Mouse (Mus musculus): Measurements from ENCODE around the gene Gltp. TPM values are rescaled to one million over a fixed set of nuclear protein-coding genes. Genes with fewer than 3 reads are reported as not detected.

The Gltp gene
- 94.3 and 101 TPM in 2 replicates for total RNA-seq (2015)
- total RNA-seq (2017): 46.1 and 48.6 TPM in 2 replicates

- ATAC-seq (replicated peaks; ENCODE audit: poor library complexity): peak; percentile 90
Observed at GRCm38 (mm10) chr5:114690633-114691567, at the start of gene Gltp. TSS of gene Gltp (minus strand) at chr5:114690984.

GRCm38 (mm10) chr5:114738707-114739241, 48.0 kb upstream of the Gltp start:
- 0 out of 2 replicates have a peak, but pooled peaks have one; percentile 17 for ATAC-seq (replicated peaks; ENCODE audit: poor library complexity)

DNA sequence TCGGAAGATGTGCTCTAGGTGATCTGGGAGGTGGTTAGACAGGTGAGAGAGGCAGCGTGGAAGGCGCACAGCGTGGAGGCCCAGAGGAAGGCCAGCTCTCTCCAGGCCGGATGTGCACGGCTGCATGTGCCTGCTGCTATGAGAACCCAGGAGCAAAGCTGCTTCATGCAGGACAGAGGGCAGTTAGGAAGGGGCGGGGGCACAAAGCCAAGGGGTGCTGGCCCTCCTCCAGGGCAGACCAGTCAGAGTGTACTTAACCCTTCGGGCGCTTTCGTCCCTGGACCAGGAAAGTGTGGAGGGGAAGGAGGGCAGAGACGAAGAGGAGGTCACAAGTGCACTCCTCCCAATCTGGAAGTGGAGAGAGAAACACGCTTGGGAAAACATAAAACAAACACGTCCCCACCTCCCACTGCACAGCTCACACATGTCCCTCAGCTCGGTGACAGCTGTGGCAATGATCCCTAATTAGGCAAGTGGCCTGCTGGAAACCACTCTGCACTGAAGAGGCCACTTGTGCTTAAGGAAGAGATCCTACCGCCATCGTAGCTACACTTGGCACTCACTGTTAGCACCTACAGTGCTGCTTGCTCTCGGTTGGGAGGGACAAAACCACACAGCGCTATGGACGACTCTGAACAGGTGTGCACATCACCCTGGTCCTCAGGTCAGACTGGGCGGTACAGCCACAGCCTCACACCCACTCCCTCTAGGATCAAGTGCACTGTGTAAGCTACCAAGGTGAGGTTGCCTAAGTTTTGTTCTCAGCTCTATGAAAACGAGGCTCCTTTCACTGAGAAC, 46.5 kb upstream of the Gltp start:
- ATAC-seq (replicated peaks; ENCODE audit: poor library complexity): no peak

DNA sequence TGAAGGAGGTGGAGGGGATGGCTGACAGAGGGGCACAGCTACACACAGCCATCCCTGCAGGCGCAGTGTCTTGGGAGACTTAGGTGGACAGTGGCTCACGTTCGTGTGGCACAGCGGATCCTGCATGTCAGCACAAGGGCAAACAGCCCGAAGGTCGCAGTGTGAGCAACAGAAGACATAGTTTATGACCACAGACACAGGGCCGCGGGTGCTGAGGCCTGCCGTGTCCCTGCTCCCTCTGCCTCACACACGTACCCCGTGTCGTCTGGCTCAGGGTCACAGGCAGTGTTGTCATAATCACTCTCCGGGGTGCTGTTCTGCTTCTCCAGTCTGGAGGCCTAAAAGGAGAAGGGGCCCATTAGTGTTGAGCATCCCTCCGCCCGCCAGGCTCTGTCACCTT, 42.8 kb upstream of the Gltp start:
- ATAC-seq (replicated peaks; ENCODE audit: poor library complexity): no peak

GRCm38 (mm10) chr5:114731969-114732368, 41.2 kb upstream of the Gltp start:
- no peak for ATAC-seq (replicated peaks; ENCODE audit: poor library complexity)

- ATAC-seq (replicated peaks; ENCODE audit: poor library complexity): no peak
Observed at GRCm38 (mm10) chr5:114731498-114731897, 40.7 kb upstream of the Gltp start.

DNA sequence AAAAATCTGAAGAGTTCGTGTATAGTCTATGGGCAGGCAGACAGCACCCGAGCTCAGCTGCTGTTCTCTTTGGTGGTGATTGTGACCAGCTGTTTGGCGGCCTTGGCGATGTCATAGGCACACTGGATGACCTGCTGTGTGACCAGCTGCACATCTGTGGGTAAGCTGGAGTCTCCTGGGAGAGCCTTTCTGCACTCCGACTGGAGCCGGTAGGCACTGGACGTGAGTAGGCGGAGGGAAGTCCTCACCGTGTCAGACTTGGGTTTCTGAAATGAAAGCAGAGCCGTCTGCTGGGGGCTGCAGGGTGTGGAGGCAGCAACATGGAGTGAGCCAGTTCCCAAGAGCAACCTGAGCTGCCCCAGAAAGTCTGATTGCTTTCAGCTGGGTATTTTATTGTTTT, 39.3 kb upstream of the Gltp start:
- ATAC-seq (replicated peaks; ENCODE audit: poor library complexity): no peak

DNA sequence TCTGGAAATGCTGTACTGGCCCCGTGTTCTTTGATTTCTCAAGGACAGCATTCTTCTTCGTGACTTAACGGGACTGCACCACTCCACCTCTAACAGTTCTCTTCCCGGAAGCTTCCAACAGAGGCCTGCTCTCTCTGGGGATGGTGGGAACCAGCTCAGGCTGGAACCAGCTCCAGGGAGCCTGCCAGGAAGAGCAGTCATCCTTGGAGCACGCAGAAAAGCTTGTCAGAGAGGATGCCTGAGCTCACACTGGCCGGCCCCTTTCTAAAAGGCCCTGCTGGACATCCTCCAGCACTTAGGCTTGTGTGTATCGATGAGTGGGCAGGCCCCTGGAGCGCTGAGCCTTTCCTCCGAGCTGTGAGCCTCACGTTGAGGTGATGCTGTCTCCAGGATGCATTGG, 37.4 kb upstream of the Gltp start:
- no peak for ATAC-seq (replicated peaks; ENCODE audit: poor library complexity)

DNA sequence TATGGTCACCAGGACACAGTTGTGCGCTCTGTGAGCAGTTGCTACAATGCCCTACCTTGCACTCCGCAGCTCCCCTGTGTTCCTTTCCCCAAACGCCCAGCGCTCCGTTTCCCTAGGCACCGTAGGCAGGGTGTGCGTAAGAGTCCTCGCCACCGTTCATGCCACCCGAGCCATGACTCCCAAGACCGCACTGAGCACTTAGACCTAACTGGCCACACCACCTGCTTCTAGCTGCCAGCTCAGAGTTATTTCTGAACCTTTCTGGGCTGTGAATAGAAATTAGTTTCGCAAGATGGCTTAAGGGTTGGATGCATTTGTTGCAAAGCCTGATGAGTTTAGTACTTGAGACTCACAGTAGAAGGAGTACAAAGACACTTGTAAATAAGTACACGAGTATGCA, 32.1 kb upstream of the Gltp start:
- no peak for ATAC-seq (replicated peaks; ENCODE audit: poor library complexity)

- ATAC-seq (replicated peaks; ENCODE audit: poor library complexity): 0 out of 2 replicates have a peak, but pooled peaks have one; percentile 27
Observed at GRCm38 (mm10) chr5:114721969-114722368, 31.2 kb upstream of the Gltp start.

DNA sequence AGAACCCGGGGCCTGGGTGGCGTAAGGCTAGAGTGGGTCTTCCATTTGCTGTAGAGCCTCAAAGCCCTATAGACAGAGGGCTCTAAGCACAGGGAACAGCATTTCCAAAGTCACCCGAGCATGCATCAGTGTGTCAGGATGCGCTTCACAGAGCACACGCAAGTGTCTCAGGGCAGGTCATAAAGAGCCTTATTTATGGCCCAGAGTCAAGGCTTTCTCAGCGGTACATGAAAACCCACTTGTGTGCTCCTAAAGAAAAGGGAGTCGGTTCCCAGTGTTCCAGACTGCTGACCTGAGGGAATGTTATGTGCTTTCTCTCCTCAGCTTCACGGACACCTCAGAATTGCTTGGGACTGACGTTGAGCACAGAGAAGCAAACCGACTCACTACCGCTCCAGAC, 30.0 kb upstream of the Gltp start:
- ATAC-seq (replicated peaks; ENCODE audit: poor library complexity): no peak

DNA sequence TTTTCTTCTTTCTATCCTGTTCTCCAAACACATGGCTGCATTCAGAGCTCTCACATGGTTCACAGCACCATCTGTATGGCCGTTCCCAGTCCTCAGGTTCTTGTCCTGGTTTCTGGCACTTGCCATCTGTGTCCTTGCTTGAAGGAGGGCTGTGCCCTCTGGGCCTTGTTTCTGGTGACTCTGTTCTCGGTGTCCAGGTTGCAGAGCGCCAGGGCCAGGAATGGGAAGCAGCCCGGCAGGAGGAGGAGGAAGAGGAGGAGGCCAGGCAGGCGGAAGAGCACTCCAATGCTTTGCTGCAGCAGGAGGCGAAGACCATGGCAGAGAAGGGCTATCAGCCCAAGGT, 29.1 kb upstream of the Gltp start:
- no peak for ATAC-seq (replicated peaks; ENCODE audit: poor library complexity)

- ATAC-seq (replicated peaks; ENCODE audit: poor library complexity): no peak
Observed at GRCm38 (mm10) chr5:114719003-114719927, 28.5 kb upstream of the Gltp start.

DNA sequence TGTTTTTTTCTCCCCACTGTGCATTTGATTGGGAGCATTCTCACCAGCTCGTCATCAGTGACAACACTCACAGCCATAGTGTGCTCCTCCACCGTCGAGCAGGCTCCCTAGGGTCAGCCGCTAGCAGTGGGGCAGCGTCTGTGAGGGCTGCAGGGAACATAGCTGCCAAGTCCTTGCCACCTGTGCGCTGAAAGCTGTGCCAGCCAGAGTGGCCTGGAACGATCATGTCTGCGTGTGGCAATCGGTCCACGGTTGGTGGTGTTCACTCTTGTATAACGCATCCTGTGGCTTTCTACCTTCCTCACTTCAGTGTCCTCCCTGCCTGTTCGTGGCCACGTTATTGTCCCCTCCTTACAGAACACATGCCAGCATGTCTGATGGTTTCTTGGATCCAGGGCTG, 27.7 kb upstream of the Gltp start:
- ATAC-seq (replicated peaks; ENCODE audit: poor library complexity): no peak

- ATAC-seq (replicated peaks; ENCODE audit: poor library complexity): no peak
Observed at GRCm38 (mm10) chr5:114717937-114718336, 27.2 kb upstream of the Gltp start.

DNA sequence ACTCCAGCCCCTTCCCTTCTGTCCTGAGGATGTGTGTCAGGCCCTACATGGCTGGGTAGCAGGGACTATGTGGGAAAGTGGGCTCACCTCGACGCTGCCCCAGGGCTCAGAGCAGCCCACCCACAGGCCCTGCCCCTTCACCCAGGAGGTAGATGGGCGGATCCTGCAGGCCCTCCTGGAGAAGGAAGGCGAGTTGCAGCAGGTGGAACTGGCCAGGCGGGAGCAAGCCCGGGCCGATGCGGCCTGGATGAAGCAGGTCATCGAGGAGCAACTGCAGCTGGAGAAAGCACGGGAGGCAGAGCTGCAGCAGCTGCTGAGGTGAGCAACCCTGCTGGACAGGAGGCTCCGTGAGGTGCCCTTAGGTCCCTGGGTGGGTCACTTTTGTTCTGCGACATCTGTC, 26.5 kb upstream of the Gltp start:
- ATAC-seq (replicated peaks; ENCODE audit: poor library complexity): no peak

DNA sequence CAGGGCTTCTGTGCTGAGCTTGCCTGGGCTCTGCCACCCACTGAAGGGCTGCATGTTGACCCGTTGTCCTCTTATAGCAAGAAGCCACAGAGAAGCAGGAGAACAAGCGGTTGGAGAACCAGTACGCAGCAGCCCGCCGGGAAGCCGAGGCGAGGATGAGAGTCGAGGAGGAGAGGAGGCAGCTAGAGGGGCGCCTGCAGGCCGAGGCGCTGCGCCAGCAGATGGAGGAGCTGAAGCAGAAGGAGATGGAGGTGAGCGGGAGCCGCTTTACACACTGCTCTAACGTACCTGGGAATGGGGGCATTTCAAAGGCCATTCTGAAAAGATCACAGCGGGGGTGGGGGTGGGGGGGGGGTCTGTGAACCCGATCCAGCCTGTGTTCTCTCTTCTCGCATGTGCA, 23.8 kb upstream of the Gltp start:
- no peak for ATAC-seq (replicated peaks; ENCODE audit: poor library complexity)

DNA sequence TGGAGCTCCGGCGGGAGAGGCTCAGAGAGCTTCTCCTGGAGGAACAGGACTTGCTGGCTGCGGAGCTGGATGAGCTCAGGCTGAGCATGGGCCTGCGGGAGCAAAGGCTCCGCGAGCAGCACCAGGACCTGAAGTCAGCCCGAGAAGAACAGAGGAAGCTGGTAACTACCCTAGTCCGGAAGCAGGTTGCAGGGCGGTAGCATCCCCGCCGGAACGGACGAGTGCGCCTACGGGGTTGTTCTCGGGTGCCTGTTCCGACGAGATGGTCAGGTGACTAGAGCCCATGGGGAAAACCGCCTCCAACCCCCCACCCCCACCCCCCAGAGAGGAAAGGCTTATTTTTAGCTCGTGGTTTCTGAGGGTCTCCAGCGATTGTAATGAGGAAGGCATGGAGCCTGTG, 18.6 kb upstream of the Gltp start:
- ATAC-seq (replicated peaks; ENCODE audit: poor library complexity): no peak

GRCm38 (mm10) chr5:114708491-114708890, 17.7 kb upstream of the Gltp start:
- no peak for ATAC-seq (replicated peaks; ENCODE audit: poor library complexity)

GRCm38 (mm10) chr5:114707265-114708068, 16.7 kb upstream of the Gltp start, which contains the start of gene Tchp:
TSS of gene Tchp (plus strand) at chr5:114707760.
- peak; percentile 88 for ATAC-seq (replicated peaks; ENCODE audit: poor library complexity)
